Mouse (Mus musculus) right cerebral cortex, postnatal 4 days (tissue): ENCODE data around the gene Mettl27.
"Not testable (repeated sequence)": the region's sequence is repeated elsewhere in the genome, so short reads cannot be mapped to it uniquely, and the experiment has no call there.

Experiments
- DNase-seq: peaks from one replicate; pipeline ENCODE4 v3.0.0-alpha.2; 2022

Mettl27 gene

DNA sequence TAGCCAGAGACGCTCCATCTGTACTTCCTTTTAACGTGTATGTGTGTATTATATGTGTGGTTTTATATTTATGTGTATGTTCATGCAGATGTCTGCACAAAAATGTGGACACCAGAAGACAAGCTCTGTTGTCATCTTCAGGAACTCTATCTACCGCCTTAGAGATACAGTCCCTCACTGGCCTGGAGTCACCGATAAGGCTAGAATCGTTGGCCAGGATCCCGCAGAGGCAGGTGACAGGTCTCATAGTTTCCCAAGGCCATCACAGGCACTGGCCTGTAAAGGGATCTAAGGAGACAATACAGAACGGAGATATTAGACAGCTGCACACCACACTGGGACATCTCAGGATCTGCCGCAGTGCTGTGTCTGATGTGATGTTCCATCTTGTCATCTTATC is 11.1 kb upstream of the Mettl27 start:
- DNase-seq, result no peak

DNA sequence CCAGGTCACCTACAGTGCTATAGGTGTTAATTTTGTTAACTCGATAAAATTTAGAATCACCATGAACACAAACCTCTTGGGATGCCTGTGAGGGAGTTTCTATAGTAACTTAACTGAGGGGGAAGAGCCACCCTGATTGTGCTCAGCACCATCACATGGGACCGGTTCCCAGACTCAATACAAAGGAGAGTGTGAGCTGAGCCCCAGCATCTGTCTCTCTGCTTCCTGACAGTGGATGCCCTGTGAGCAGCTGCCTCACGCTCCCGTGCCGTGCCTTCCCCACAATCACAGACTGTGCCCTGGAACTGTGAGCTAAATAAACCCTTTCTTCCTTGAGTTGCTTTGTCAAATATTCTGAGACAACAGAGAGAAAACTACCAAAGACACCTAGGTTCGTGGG is 9.0 kb upstream of the Mettl27 start:
- DNase-seq, result no peak

DNA sequence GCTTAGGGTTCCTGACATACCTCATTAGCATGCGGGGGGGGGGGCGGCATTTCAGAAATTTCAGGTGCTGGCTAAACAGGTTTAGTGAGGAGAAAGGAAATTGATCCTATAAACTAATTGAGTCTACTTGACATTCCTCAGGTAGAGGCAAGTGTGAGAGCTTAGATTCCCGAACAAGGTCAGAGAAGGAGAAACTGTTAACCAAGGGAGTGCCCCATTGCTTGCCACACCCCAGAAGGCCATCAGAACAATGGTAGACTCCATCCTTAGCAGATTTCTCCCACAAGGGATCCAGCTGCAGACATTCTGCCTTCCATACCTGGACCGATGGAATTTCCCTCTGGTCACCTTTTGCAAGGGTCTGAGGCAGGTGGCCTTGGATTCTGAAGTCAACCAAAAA is 5.4 kb upstream of the Mettl27 start:
- DNase-seq, result no peak

DNA sequence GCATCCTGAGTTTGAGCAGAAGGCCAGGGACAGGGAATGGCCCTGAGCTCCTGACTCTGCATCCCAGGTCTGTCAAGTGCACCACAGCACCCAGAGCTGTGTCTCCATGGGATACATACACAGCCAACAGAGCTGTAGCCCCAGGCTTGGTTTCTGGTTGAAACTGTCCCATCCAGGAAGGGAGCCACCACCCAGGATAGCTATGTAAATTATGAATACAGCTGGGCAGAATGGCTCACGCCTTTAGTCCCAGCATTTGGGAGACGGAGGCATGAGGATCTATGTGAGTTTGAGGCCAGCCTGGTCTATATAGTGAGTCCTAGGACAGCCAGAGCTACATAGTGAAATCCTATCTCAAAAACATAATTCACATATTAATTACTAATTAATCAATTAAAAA is 2.2 kb upstream of the Mettl27 start:
- DNase-seq, result no peak

DNA sequence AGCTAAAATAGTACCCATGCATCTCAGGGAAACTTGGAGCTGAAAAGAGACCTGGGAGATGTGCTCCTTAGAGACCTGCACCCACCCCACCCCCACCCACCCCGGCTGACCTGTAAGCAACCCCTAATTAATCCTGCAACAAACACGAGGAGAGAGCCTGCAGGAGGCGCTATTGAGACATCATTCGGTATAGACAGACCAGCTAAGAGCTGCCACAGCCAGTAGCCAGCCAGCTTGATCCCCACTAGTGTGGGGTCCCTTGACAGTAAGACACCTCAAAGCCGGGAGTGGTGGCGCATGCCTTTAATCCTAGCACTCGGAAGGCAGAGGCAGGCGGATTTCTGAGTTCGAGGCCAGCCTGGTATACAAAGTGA is 722 bp downstream of the Mettl27 start:
- peak; percentile 34 for DNase-seq

DNA sequence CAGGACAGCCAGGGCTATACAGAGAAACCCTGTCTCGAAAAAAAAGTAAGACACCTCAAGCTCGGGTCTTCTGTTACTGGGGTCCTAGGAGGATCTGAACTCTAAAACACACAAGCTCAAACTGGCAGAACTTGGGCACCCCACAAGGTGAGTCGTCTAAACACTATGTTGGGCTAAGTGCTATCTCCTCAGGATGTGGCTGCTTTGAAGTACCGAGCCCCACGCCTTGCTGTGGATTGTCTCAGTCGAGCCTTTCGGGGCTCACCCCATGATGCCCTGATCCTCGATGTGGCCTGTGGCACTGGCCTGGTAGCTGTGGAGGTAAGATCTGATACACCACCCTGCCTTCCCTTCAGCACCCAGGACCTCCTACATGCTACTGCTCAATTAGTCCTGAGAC is 1.1 kb downstream of the Mettl27 start:
- DNase-seq, result no peak

DNA sequence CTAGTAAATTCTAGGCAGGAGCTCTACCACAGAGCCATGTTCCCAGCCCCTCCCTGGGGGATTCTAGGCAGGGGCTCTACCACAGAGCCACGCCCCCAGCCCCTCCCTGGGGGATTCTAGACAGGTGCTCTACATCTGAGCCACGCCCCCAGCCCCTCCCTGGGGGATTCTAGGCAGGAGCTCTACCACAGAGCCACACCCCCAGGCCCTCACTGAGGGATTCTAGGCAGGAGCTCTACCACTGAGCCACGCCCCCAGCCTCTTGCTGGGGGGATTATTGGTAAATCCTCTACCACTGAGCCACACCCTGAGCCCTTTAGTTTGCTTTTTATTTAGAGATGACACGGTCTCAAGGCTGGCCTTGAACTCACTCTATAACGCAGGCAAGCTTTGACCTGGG is 1.5 kb downstream of the Mettl27 start:
- DNase-seq, result not testable (repeated sequence)

DNA sequence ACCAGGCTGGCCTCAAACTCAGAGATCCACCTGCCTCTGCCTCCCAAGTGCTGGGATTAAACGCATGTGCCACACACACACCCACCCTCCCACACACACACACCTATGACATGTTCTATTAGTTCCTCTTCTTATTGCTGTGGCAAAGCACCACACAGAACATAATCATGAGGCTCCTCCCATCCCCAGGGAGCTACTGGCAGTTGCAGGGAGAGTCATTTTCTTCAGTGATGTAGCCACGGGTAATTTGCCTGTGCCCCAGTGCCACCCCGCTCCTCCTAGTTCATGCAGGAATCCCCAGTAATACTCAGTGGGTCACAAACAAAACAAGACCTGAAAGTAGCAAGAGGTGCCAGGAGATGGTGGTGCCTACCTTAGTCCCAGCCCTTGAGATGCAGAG is 2.5 kb downstream of the Mettl27 start:
- no peak for DNase-seq

DNA sequence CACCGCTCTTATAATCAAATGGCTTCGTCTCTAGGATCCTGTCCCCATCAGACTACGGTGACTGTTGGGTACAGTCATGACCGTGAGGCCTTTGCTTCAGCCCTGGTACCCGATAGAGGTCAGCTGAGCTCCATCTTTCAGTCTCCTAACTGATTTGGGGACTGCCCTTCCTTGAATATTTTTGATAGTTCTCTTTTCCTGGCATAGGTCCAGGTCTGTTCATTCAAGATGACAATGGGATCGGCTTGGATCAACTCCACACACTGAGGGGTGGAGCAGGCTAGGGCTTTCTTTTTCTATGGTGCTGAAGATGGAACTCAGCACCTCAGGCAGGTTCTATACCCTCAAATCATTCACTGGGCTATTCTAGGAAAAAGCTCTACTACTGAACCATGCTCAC is 3.9 kb downstream of the Mettl27 start:
- DNase-seq, result no peak

DNA sequence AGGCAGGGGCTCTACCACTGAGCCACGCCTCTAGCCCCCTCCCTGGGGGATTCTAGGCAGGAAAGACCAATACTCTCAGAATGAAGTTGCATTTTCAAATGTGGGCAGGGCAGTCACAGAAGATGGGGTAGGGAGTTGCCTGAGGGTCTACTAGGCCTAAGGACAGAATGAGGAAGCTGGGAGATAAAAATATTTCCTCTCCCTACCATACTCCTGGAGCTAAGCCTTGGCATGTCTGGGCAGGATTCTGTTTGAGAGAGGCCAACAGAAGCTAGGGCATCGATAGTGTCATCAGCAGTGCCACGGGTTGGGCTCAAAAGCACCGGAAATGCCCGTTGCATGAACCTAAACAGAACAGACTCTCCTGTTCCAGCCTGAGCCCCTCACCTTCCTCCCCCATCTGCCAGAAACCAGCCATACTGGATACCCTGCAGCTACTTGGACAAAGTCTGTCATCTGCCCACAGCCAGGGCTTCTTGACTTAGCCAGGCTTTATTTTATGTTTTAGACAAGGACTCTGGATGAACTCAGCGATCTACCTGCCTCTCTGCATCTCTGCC is 4.5 kb downstream of the Mettl27 start:
- no peak for DNase-seq

DNA sequence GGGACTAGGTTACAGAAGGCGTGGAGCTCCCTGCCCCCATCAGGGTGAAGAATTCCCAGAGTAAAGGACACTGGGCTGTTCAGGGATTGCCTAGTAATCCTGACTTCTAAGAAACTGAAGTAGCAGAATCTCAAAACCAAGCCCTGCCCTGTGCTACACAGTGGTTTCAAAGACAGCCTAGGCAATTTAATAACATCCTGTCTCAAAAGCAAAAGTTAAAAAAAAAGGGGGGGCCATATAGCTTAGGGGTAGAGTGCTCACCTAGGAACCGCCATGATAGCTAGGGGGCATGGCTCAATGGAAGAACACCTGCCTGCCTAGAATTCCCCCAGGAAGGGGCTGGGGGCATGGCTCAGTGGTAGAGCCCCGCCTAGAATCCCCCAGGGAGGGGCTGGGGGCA is 6.9 kb downstream of the Mettl27 start:
- no peak for DNase-seq

DNA sequence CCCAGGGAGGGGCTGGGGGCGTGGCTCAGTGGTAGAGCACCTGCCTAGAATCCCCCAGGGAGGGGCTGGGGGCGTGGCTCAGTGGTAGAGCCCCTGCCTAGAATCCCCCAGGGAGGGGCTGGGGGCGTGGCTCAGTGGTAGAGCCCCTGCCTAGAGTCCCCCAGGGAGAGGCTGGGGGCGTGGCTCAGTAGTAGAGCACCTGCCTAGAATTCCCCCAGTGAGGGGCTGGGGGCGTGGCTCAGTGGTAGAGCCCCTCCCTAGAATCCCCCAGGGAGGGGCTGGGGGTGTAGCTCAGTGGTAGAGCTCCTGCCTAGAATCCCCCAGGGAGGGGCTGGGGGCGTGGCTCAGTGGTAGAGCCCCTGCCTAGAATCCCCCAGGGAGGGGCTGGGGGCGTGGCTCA is 7.4 kb downstream of the Mettl27 start:
- not testable (repeated sequence) for DNase-seq

DNA sequence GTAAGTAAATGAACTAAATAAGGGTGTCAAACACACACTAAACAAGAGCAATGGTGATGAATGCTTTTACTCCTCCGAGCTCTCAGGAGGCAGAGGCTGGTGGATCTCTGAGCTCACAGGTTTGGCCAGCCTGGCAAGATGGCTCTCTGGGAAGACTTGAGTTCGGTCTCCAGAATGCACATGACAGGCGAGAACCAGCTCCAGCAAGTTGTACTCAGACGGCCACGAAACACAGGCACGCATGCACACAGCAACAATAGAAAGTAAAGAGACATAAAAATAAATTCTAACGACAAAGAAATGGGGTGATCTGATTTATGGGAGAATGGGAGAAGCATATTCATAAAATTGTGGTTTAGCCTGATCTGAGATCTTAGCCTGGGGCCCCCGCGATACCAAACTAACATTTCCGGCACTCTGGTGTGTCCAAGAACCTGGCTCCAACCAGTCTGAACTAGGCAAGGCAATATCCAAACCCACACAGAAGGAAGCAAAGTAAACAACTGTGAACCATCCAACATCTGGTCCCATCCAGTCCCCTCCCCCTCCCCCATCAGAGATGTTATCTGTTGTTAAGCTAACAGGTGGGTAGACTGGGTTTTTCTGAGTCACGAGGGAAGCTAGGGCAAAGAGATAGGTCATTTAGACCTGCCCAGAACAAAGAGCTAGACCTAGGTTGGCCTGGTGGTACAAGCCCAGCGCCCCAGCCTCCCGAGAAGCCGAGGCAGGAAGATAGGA is 9.5 kb downstream of the Mettl27 start:
- no peak for DNase-seq

DNA sequence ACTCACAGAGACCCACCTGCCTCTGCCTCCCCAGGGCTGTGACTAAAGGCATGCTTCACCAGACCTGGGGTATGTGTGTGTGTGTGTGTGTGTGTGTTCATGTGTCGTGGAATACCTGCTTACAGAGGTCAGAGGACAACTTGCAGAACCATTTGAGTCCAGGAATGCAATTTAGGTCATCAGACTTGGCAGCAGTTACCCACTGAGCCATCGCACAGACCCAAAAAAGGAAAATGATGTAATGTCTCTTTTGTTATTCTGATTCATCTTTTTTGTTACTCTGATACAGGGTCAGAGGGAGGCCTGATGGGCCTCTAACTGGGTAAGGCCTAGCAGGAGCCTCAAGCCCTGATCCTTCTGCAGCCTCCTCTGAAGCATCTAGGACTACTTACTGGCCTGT is 10.6 kb downstream of the Mettl27 start:
- no peak for DNase-seq

DNA sequence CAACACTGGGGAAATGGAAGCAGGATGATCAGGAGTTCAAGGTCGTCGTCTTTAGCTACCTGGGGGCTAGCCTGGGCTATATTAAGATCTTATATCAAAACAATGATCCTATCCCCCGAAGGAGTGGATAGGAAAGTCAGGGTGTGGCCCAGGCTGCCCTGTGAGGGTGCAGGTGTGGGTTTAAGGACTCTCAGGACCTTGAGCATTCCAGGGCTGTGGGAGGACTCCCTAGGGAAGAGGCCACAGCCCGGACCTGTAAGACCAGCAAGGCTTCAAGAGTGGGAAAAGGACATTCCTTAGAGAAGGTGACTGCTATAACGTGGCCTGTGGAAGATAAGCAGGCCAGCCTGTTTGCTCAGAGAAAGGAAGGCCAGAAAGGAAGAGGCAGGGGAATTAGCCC is 12.0 kb downstream of the Mettl27 start:
- DNase-seq, result no peak

DNA sequence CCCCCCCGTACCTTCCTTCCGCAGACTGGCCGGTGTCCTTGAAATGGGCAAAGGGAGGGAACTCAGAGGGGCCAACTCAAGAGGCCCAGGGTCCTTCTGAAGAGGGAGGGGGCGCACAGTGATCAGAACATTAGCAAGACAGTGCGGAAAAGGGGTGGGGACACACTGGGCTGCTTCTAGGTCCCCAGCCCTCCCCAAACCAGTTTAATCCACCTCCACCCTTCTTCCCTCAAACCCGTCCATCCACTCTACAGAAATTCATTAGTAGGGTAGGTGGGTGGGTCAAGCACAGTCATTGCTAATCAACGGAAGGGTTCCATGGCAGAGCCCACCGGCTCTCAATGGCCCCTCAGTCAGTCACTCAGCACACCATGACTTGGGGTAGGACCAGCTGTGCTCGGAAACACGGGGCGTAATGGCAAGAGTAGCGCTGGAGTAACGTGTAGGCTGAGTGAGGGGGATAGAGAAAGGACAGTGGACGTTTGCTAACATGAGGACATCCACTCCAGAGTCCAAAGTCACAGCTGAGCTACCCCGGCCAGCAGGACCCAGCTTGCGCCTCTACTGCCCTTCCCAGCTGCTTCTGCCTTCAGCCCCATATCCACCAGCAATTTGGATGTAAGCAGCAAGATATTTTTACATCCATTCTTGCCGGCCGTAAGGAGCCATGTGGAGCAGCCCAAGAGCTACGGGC is 13.2 kb downstream of the Mettl27 start:
- DNase-seq, result no peak

DNA sequence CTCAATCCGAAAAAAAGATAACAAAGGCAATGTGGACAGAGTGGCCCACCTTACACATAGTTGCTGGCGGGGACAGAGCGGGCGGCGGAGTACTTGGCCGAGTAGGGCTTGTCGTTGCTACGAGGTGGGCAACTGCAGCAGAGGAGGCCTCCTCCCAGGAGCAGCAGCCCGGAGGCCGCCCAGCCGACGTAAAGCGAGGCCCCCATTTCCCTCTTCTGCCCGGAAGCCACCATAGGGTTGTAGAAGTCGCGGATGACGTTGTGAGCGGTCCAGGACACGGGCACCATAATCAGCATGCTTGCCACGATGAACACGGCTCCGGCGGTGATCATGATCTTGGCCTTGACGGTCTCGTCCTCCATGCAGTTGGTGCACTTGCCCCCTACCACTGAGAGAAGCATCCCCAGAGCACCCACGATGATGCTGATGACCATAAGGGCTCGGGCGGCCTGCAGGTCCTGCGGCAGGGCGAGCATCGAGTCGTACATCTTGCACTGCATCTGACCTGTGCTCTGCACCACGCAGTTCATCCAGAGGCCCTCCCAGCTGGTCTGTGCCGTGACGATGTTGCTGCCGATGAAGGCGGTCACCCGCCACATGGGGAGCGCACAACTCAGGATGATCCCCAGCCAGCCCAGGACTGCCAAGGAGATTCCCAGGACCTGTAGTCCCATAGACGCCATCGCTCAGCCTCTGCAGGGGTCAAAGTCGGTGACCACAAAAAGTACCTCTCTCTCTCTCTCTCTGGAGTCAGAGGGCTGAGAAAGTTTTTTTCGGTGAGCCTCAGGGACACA is 14.1 kb downstream of the Mettl27 start:
- no peak for DNase-seq

DNA sequence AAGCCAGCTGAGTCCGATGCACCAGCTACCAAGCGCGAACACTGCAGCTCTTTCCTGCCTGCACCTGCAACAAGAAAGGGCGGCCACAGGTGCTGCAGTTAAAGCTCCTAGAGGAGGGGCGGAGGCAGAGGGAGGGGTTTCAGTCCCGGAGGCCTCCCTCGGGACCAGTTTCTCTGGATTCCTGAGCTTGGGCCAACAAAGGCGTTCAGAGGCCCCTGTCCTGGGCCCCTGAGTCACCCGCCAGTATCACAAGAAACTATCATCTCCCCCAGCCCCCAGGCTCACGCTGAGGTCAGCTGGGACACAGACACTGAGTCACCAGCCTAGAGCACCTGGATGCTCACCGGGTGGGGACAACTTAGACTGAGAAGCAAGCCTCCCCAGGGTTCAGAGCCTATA is 14.7 kb downstream of the Mettl27 start, which contains the start of gene Cldn4:
Gene Cldn4, minus strand, starts transcription at position 78 of the 399 bp plus-strand sequence.
- DNase-seq, result no peak

DNA sequence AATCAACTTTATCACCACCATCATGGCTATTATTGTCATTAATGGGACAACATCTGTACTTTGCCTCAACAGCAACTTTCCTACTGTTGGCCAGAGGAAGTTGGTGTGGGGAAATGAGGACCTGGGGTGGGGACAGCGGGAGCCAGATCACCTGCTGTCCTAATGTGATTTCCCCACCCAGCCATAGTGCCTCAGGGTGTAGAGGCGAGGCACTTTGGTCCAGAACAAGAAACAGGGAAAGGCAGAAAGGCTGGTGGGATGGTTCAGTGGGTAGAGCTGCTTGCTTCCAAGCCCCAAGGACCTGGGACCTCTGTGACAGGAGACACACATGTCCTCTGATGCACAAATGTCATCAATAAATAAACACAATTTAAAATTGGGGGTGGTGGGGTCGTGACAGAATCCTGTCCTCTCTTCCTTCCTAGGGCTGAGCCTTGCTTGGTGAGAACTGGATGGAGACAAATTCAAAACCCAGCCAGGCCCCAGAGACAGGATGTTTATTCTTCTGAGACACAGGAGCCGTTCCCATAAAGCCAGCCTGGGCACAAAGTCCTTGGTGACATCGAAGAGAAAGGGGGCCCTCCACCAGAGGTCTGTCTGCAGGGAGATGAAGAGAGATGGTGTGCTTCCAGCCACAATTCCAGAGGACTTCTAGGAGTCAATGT is 15.4 kb downstream of the Mettl27 start:
- no peak for DNase-seq

DNA sequence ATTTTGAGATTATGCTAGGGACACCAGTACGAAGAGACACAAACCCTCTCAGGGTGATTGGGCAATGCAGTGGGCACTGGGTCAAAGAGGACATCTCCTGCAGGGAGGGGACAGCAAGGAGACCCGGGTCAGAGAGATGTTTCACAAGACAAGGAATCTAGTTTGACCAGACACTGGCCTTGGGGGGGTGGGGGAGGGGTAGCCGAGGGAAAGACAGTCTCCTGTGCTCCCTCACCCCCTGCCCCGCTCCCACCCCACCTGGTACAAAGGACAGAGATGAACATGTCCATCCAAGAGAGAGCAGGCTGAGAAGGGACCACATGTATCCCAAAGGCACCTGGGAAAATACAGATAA is 15.9 kb downstream of the Mettl27 start:
- no peak for DNase-seq

DNA sequence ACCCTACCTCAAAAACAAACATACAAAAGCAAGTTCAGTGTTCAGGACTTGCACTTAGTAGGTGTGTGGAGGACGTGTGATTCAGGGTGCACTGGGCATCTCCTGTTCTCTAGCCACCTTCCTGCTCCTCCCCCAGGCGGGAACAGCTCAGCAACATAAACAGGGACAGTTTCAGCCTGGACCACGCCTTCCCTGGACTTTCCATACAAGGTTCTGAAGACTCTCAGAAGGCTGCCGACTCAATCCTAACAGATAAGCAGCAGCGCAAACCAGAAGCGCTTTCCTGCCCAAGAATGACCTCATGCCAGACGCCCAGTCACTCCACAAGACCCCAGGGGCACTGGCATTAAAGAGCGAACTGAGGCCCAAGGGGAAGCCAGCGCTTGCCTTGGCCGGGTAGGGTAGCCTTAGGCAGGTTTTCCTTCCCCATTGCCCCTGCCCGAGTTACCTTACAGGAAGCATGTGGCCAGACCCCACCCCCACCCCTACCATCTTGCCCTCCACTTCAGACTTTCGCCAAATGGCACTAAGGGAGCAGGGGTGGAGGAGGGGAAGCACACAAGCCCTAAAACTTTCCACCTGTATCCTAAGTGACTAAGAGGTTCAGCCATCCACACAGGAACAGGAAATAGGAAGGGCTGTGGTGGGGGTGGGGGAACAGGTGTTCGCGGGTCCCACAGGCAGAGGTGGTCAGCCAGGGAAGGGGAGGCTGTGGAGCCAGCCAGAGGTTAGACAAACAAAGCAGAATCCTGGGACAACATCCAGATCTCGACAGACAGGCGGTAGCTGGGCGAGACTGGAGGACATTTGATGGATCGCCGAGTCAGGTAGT is 19.1 kb downstream of the Mettl27 start:
- DNase-seq, result no peak

DNA sequence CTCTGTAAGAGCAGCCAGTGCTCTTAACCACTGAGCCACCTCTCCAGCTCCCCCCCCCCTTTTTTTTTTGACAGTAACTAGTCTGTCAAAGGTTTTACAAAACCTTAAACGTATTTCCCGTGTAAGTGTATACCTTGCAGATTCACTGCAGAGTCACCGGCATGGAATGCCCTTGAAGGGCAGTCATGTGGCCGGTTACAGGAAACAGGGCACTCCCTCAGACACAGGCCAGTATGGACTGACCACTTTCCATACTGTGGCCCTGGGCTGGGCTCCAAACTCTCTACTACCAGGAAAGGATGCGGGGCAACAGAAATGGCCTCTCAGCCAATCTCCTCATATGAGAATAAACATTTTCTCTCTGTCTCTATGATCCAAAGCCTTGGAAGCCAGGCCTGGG is 23.3 kb downstream of the Mettl27 start:
- DNase-seq, result no peak
